Mouse (Mus musculus) left cerebral cortex, postnatal 36 days (tissue): ENCODE data around the gene Zfp69. TPM values are rescaled to one million over a fixed set of nuclear protein-coding genes. Genes with fewer than 3 reads are reported as not detected.

Source experiments
- DNase-seq, 2 experiments: peaks; one replicate each; pipeline ENCODE4 v3.0.0; 2021 to 2022; ENCODE audit warnings: low spot score in 2 of 2, mixed read lengths in 1 of 2
- intact Hi-C: fragments of 180-260 bp; cut with DNase I; formaldehyde crosslinking; loops from one replicate; pipeline ENCODE4 v1.15.1; 2025
- total RNA-seq, 2 experiments: library from RNA; stranded (reverse); gene quantifications; 2 replicates each; pipeline ENCODE4 v1.2.3; 2021

Zfp69 gene
- total RNA-seq, 2 experiments from 2014 or later, result 1.3 to 2.1 TPM

GRCm38 (mm10) chr4:120928686-120929085 lies 22.8 kb downstream of the Zfp69 start:
- no peak for DNase-seq
- intact Hi-C loops, result no loop called here

- intact Hi-C loops, result no loop called here
- no peak for DNase-seq
These were observed 26.1 kb downstream of the Zfp69 start for GRCm38 (mm10) chr4:120925386-120925785.

- intact Hi-C loops, result no loop called here
- DNase-seq, result peak; percentile 87
These were observed 26.8 kb downstream of the Zfp69 start, which contains the start of gene Exo5 for GRCm38 (mm10) chr4:120924554-120925299. Gene Exo5, minus strand, starts transcription at chr4:120925017.

- no peak for DNase-seq
- intact Hi-C loops, result no loop called here
These were observed 30.0 kb downstream of the Zfp69 start for GRCm38 (mm10) chr4:120921461-120921860.

- no peak for DNase-seq
- intact Hi-C loops, result loop anchor here (5.0 to 10.0 kb wide), 2 partner anchors 220 to 327 kb away; partner anchors contain the start of gene Gm8439
These were observed 37.0 kb downstream of the Zfp69 start for GRCm38 (mm10) chr4:120914501-120914900.

GRCm38 (mm10) chr4:120913861-120914260 lies 37.6 kb downstream of the Zfp69 start:
- DNase-seq, result no peak

GRCm38 (mm10) chr4:120913443-120913842 lies 38.1 kb downstream of the Zfp69 start:
- intact Hi-C loops, result loop anchor here (5.0 to 10.0 kb wide), 2 partner anchors 219 to 326 kb away; partner anchors contain the start of gene Gm8439
- no peak for DNase-seq

More at GRCm38 (mm10) chr4:120913861-120914260, 37.6 kb downstream of the Zfp69 start:
- intact Hi-C loops, result loop anchor here (5.0 to 10.0 kb wide), 2 partner anchors 219 to 327 kb away; partner anchors contain the start of gene Gm8439

- intact Hi-C loops, result loop anchor here (5.0 to 10.0 kb wide), 2 partner anchors 218 to 326 kb away; partner anchors contain the start of gene Gm8439
- no peak for DNase-seq
These were observed 38.6 kb downstream of the Zfp69 start for GRCm38 (mm10) chr4:120912866-120913265.

- intact Hi-C loops, result loop anchor here (5.0 to 10.0 kb wide), 2 partner anchors 216 to 324 kb away; partner anchors contain the start of gene Gm8439
- no peak for DNase-seq
These were observed 40.4 kb downstream of the Zfp69 start for GRCm38 (mm10) chr4:120911086-120911485.

- intact Hi-C loops, result loop anchor here (2.0 to 10.0 kb wide), 4 partner anchors 23 to 322 kb away; partner anchors contain the start of gene Gm8439
- peak in 1 of 2 experiments; percentile 48 for DNase-seq
These were observed 41.8 kb downstream of the Zfp69 start for GRCm38 (mm10) chr4:120909558-120910150.

GRCm38 (mm10) chr4:120905644-120906043 lies 45.9 kb downstream of the Zfp69 start:
- no peak for DNase-seq
- intact Hi-C loops, result loop anchor here (5.0 kb wide), 1 partner anchor 138 kb away; no protein-coding TSS in a partner anchor

GRCm38 (mm10) chr4:120904533-120904932 lies 47.0 kb downstream of the Zfp69 start:
- intact Hi-C loops, result no loop called here
- no peak for DNase-seq

GRCm38 (mm10) chr4:120895810-120896584 lies 55.5 kb downstream of the Zfp69 start:
- peak in 1 of 2 experiments; percentile 10 for DNase-seq
- intact Hi-C loops, result no loop called here

GRCm38 (mm10) chr4:120895226-120895625 lies 56.3 kb downstream of the Zfp69 start:
- no peak for DNase-seq
- intact Hi-C loops, result no loop called here

GRCm38 (mm10) chr4:120894584-120894983 lies 56.9 kb downstream of the Zfp69 start:
- no peak for DNase-seq
- intact Hi-C loops, result no loop called here

GRCm38 (mm10) chr4:120893656-120894401 lies 57.7 kb downstream of the Zfp69 start:
- DNase-seq, result peak in 1 of 2 experiments; percentile 32
- intact Hi-C loops, result no loop called here

GRCm38 (mm10) chr4:120892516-120892915 lies 59.0 kb downstream of the Zfp69 start:
- DNase-seq, result peak in 1 of 2 experiments; percentile 18
- intact Hi-C loops, result no loop called here

- intact Hi-C loops, result no loop called here
- peak in 1 of 2 experiments; percentile 3 for DNase-seq
These were observed 59.5 kb downstream of the Zfp69 start for GRCm38 (mm10) chr4:120891960-120892359.
